19 mouse cellular contexts compared by ENCODE assay signal in genomic region chr17:45490532-45491154, GRCm38 (mm10). TPM values are rescaled to one million over a fixed set of nuclear protein-coding genes. Genes with fewer than 3 reads are reported as not detected.
"Had no signal": no experiment of that assay in that cellular context is flagged by ENCODE, and none has a peak within 500 bp of the region (broad histone marks: within the 10 kb centered on the region; RNA-seq: fewer than 3 reads in every experiment).

No protein-coding gene starts in this region.

- H3K4me3 ChIP-seq: midbrain, embryonic 10.5 days; midbrain, embryonic 12.5 days; myocyte; neural tube, embryonic 13.5 days; neural tube, embryonic 15.5 days had no signal

- H3K27me3 ChIP-seq: neural tube, embryonic 15.5 days had no signal

- H3K27ac ChIP-seq: midbrain, embryonic 10.5 days; midbrain, embryonic 12.5 days; neural tube, embryonic 13.5 days; neural tube, embryonic 15.5 days had no signal

- ATAC-seq: midbrain, embryonic 16.5 days had no signal

- H3K4me1 ChIP-seq: midbrain, embryonic 12.5 days; neural tube, embryonic 15.5 days had no signal

- H3K4me2 ChIP-seq: lung, embryonic 14.5 days; midbrain, embryonic 12.5 days; neural tube, embryonic 13.5 days; neural tube, embryonic 15.5 days had no signal

- H3K9me3 ChIP-seq: midbrain, embryonic 10.5 days; midbrain, embryonic 12.5 days; neural tube, embryonic 13.5 days; neural tube, embryonic 15.5 days had no signal

- H3K36me3 ChIP-seq: midbrain, embryonic 10.5 days; midbrain, embryonic 12.5 days; neural tube, embryonic 13.5 days; neural tube, embryonic 15.5 days had no signal

- DNase-seq: lung, adult 18-20 months; lung, embryonic 14.5 days; lung, postnatal 10 days; lung, postnatal 4 days; midbrain, embryonic 14.5 days; retina, postnatal 1 day; right cerebral cortex, adult 18-20 months; right cerebral cortex, postnatal 25 days; right cerebral cortex, postnatal 4 days; spleen, adult 18-20 months; thymus, adult 18-20 months; thymus, postnatal 36 days had no signal

- H3K9ac ChIP-seq: lung, embryonic 14.5 days; midbrain, embryonic 12.5 days; neural tube, embryonic 13.5 days; neural tube, embryonic 15.5 days had no signal

RNA-seq across cellular contexts. Expression of gene Spats1, which starts 15.4 kb away (rescaled TPM):
- polyA plus RNA-seq: small intestine, adult 2 months had no signal

RNA-seq across cellular contexts. Expression of gene Tcte1, which starts 32.6 kb away (rescaled TPM):
- polyA plus RNA-seq: myocyte had no signal
